Mouse (Mus musculus) liver, postnatal 0 days (tissue): Measurements from ENCODE around the gene Exo5. TPM values are rescaled to one million over a fixed set of nuclear protein-coding genes. Genes with fewer than 3 reads are reported as not detected.
A peak's percentile ranks its signal among the peaks of the same experiment; 100 is the strongest.

Experiments used
- ATAC-seq: fragments of 200-750 bp; cut with Nextera tagmentation; 2 replicates; pipeline ENCODE4 v1.8.0; 2017; ENCODE audit warnings: mild to moderate bottlenecking, moderate library complexity
- DNase-seq: peaks from one replicate; pipeline ENCODE4 v3.0.0-alpha.2; 2016
- H3K27ac ChIP-seq: fragments of 300-500 bp; sonication (generic); 2 replicates; pipeline ENCODE4 v1.5.1; 2014; ENCODE audit warnings: antibody characterized with exemption, moderate library complexity, mild to moderate bottlenecking, low read depth
- H3K27me3 ChIP-seq: fragments of 300-500 bp; sonication (generic); 2 replicates; pipeline ENCODE4 v1.6.1; 2014; ENCODE audit warnings: low read length, control low read depth, mixed read lengths; ENCODE audit not compliant: insufficient read depth
- H3K36me3 ChIP-seq: fragments of 300-500 bp; sonication (generic); replicated peaks from 2 replicates; pipeline ENCODE4 v1.6.1; 2014; ENCODE audit warnings: mild to moderate bottlenecking, control low read depth, low read length, moderate library complexity, mixed read lengths; ENCODE audit not compliant: insufficient read depth
- H3K4me1 ChIP-seq: fragments of 300-500 bp; sonication (generic); 2 replicates; pipeline ENCODE4 v1.6.1; 2014; ENCODE audit warnings: antibody characterized with exemption, mild to moderate bottlenecking, control low read depth; ENCODE audit not compliant: insufficient read depth
- H3K4me2 ChIP-seq: fragments of 300-500 bp; sonication (generic); 2 replicates; pipeline ENCODE4 v1.6.1; 2014; ENCODE audit warnings: low read depth, mild to moderate bottlenecking, low read length, moderate library complexity, mixed read lengths
- H3K4me3 ChIP-seq: fragments of 300-500 bp; sonication (generic); 2 replicates; pipeline ENCODE4 v1.5.1; 2014; ENCODE audit warnings: low read depth, low read length
- H3K9ac ChIP-seq: fragments of 300-500 bp; sonication (generic); replicated peaks from 2 replicates; pipeline ENCODE4 v1.6.1; 2014; ENCODE audit warnings: mild to moderate bottlenecking, moderate library complexity
- H3K9me3 ChIP-seq: fragments of 300-500 bp; sonication (generic); 2 replicates; pipeline ENCODE4 v1.6.1; 2016; ENCODE audit warnings: mild to moderate bottlenecking, control low read depth, low read length, mixed read lengths
- CTCF ChIP-seq: sonication (generic); IDR thresholded peaks from 2 replicates; pipeline ENCODE4 v1.5.1; 2016; ENCODE audit warnings: antibody characterized with exemption, low read depth
- EP300 ChIP-seq: IDR thresholded peaks from 2 replicates; pipeline ENCODE4 v1.6.1; 2016; ENCODE audit warnings: antibody characterized with exemption, low read depth, mild to moderate bottlenecking
- WGBS: fragments of 180-500 bp; shearing (Covaris S2); extraction: QIAGEN DNeasy Blood & Tissue Kit; methylation state at CpG from one replicate; pipeline ENCODE4 v1.1.7; 2014; ENCODE audit not compliant: insufficient replicate concordance; 5-methylcytosine and 5-hydroxymethylcytosine counted together
- polyA plus RNA-seq: library from polyadenylated mRNA; unstranded; fragments of >200 nt; fragmentation: Nextera tagmentation; extraction: Ambion mirVana; gene quantifications from 2 replicates; pipeline ENCODE4 v1.2.1, GENCODE M21; 2015

Gene Exo5
- polyA plus RNA-seq, 1 experiment from 2014 or later, result 3.7 TPM

- H3K36me3 ChIP-seq, result 0 out of 2 replicates have a peak, but pooled peaks cover 4% of the 10 kb centered on the region
- no peaks in the 10 kb centered on the region for H3K27me3 ChIP-seq
- no peak overlapping the region for H3K4me3 ChIP-seq
- TF ChIP-seq CTCF (no peak), EP300 (no peak)
- DNase-seq, result no peak
- H3K27ac ChIP-seq, result no peak overlapping the region
- H3K4me2 ChIP-seq, result no peak overlapping the region
- 89% methylated on average over 18 of the region's 18 CpGs for WGBS
- no peaks in the 10 kb centered on the region; the same call in 1 of the 2 replicates for H3K4me1 ChIP-seq
- no peak overlapping the region for H3K9ac ChIP-seq
- H3K9me3 ChIP-seq, result no peaks in the 10 kb centered on the region
- no peak for ATAC-seq
Measured at GRCm38 (mm10) chr4:120930736-120931135, 5.9 kb upstream of the Exo5 start.

DNA sequence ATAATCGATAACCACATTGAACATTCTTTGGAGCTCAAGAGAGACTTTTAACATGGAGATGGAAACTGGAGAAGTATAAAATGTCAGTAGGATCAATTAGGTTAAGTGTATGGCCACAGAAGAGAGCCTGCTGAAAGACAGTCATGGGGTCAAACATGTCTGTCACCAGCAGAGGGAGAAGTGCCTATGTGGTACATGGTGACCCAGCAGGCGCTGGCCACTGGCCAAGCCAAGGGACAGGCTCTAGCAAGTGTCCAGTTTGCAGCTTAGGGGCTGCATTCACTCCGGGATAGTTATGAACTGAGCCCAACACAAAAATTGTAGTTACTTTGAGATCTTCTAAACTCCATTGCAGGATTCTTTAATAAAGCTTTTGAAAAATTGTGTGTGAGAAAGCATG lies 3.9 kb upstream of the Exo5 start:
- no peak overlapping the region for H3K9ac ChIP-seq
- ATAC-seq, result no peak
- H3K9me3 ChIP-seq, result no peaks in the 10 kb centered on the region
- H3K36me3 ChIP-seq, result 0 out of 2 replicates have a peak, but pooled peaks cover 4% of the 10 kb centered on the region
- H3K27ac ChIP-seq, result no peak overlapping the region
- no peak overlapping the region for H3K4me2 ChIP-seq
- H3K27me3 ChIP-seq, result no peaks in the 10 kb centered on the region
- no peak overlapping the region for H3K4me3 ChIP-seq
- DNase-seq, result no peak
- WGBS, result 82% methylated on average over 3 of the region's 3 CpGs
- TF ChIP-seq CTCF (peak; percentile 24; the same call in 1 of the 2 replicates), EP300 (no peak)
- peaks cover 8% of the 10 kb centered on the region; the same call in 1 of the 2 replicates for H3K4me1 ChIP-seq

- Histone ChIP-seq H3K27me3 (no peaks in the 10 kb centered on the region), H3K4me3 (peak overlapping the region; percentile 74), H3K4me1 (peaks cover 8% of the 10 kb centered on the region; the same call in 1 of the 2 replicates), H3K27ac (peak overlapping the region; percentile 94), H3K9ac (peak overlapping the region; percentile 73), H3K9me3 (no peaks in the 10 kb centered on the region), H3K4me2 (peak overlapping the region; percentile 85), H3K36me3 (peaks cover 11% of the 10 kb centered on the region)
- ATAC-seq (peak; percentile 75), DNase-seq (no peak)
- no peak for TF ChIP-seq EP300
- TF ChIP-seq CTCF, result peak; percentile 58
- WGBS, result 16% methylated on average over 3 of the region's 3 CpGs
Measured at GRCm38 (mm10) chr4:120925386-120925785, 569 bp upstream of the Exo5 start.

DNA sequence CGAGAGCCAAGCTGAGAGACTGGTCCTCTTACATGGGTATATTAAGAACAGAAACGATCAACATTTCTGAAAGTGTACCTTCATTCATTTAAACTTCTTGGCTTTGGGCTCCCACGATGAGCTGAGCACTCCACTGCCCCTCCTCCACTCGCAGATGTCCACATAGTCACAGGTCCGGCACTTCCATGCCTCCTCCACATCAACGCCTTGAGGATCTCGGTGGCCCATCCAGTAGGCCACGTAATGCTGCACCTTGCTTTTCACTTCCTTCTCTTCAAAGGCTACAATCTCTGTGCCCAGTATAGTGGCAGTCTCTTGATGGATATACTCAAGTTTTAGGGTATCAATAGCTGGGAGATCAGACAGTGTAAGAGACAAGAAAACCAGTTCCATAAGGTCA lies 3.4 kb downstream of the Exo5 start:
- Histone ChIP-seq H3K4me3 (no peak overlapping the region), H3K4me2 (no peak overlapping the region), H3K9me3 (no peaks in the 10 kb centered on the region), H3K4me1 (peaks cover 8% of the 10 kb centered on the region; the same call in 1 of the 2 replicates), H3K27ac (no peak overlapping the region), H3K36me3 (peaks cover 11% of the 10 kb centered on the region), H3K27me3 (no peaks in the 10 kb centered on the region), H3K9ac (no peak overlapping the region)
- ATAC-seq, result no peak
- no peak for DNase-seq
- TF ChIP-seq EP300 (no peak), CTCF (no peak)
- WGBS, result 85% methylated on average over 8 of the region's 8 CpGs

DNA sequence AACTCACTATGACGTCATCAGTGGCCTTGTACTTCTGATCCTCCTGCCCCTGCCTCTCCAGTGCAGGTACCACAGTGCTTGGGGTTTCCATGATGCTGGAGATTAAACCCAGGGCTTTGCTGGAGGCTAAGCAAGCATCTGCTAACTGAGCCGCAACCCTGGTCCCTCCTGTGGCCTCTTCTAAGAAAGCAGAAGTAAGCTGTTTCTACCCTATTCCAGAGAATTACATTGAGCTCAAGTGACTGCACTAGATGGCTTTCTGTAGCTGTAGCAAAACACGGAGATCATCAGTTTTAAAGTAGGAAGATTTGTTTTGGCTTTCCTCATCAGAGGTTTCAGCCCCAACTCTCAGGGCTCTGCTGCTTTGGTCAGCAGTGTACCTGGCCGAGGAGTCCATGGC lies 10.3 kb downstream of the Exo5 start:
- DNase-seq (no peak), ATAC-seq (peak; percentile 53)
- peak overlapping the region; percentile 19; the same call in 1 of the 2 replicates for H3K4me2 ChIP-seq
- H3K4me3 ChIP-seq, result no peak overlapping the region
- H3K27ac ChIP-seq, result peak overlapping the region; percentile 69
- no peaks in the 10 kb centered on the region for H3K9me3 ChIP-seq
- no peaks in the 10 kb centered on the region for H3K36me3 ChIP-seq
- H3K4me1 ChIP-seq, result no peaks in the 10 kb centered on the region
- 30% methylated on average over 4 of the region's 4 CpGs for WGBS
- no peak for TF ChIP-seq EP300
- no peak for TF ChIP-seq CTCF
- no peak overlapping the region for H3K9ac ChIP-seq
- no peaks in the 10 kb centered on the region for H3K27me3 ChIP-seq

DNA sequence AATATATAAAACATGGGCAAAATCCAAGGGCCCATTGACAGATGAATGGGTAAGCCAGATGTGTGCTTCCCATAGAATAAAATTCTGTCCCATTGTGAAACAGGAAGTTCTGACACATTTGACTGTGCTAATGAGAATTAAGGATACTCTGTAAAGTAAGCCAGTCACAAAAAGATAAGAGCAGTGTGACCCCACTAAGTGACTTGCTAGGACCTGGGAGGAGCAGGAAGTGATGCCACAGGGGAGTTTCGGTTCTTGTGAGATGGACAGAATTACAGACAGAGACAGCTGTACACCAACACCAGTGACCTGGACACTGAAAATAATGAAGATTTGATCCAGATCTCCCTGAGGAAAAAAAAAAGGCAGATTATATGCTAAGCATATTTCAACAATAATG lies 11.0 kb downstream of the Exo5 start:
- DNase-seq, result no peak
- no peaks in the 10 kb centered on the region for H3K36me3 ChIP-seq
- peak overlapping the region; percentile 41; the same call in 1 of the 2 replicates for H3K27ac ChIP-seq
- no peaks in the 10 kb centered on the region for H3K4me1 ChIP-seq
- H3K4me2 ChIP-seq, result no peak overlapping the region
- H3K9ac ChIP-seq, result no peak overlapping the region
- no peak overlapping the region for H3K4me3 ChIP-seq
- ATAC-seq, result no peak
- no peaks in the 10 kb centered on the region for H3K9me3 ChIP-seq
- 24% methylated on average over 1 of the region's 1 CpGs for WGBS
- no peaks in the 10 kb centered on the region for H3K27me3 ChIP-seq
- TF ChIP-seq EP300 (no peak), CTCF (no peak)

GRCm38 (mm10) chr4:120913443-120913842 lies 11.4 kb downstream of the Exo5 start:
- Histone ChIP-seq H3K4me3 (no peak overlapping the region), H3K27me3 (no peaks in the 10 kb centered on the region), H3K9me3 (no peaks in the 10 kb centered on the region), H3K27ac (no peak overlapping the region), H3K9ac (no peak overlapping the region), H3K4me2 (no peak overlapping the region), H3K36me3 (no peaks in the 10 kb centered on the region), H3K4me1 (no peaks in the 10 kb centered on the region)
- TF ChIP-seq CTCF (no peak), EP300 (no peak)
- no peak for ATAC-seq
- no peak for DNase-seq
- 68% methylated on average over 8 of the region's 8 CpGs for WGBS
